Mouse (Mus musculus) liver, embryonic 11.5 days (tissue): ENCODE data around the gene Sec11a. TPM values are rescaled to one million over a fixed set of nuclear protein-coding genes. Genes with fewer than 3 reads are reported as not detected.

Experiments used
- polyA plus RNA-seq: library from polyadenylated mRNA; unstranded; fragments of >200 nt; fragmentation: Nextera tagmentation; extraction: Ambion mirVana; gene quantifications from 2 replicates; pipeline ENCODE4 v1.2.1, GENCODE M21; 2014

Gene Sec11a
- polyA plus RNA-seq, 1 experiment from 2014 or later: 180 TPM

Other genes with a start within 250 kb of the Sec11a start
- gene Iqgap1, start 121.8 kb downstream of the Sec11a start, polyA plus RNA-seq: 28.2 and 30.6 TPM in 2 replicates
- 1.0 and 1.4 TPM in 2 replicates for gene Zscan2, start 86.9 kb downstream of the Sec11a start, polyA plus RNA-seq
- gene Wdr73, start 46.5 kb downstream of the Sec11a start, polyA plus RNA-seq: 42.8 and 44.0 TPM in 2 replicates
- gene Nmb, start 42.7 kb downstream of the Sec11a start, polyA plus RNA-seq: 2.4 and 3.4 TPM in 2 replicates
- 20.9 and 26.2 TPM in 2 replicates for gene Zfp592, start 45.9 kb upstream of the Sec11a start, polyA plus RNA-seq
- gene Alpk3, start 109.8 kb upstream of the Sec11a start, polyA plus RNA-seq: 0.16 and 0.33 TPM in 2 replicates
- 0.58 and 0.67 TPM in 2 replicates for gene Slc28a1, start 167.0 kb upstream of the Sec11a start, polyA plus RNA-seq